Mouse (Mus musculus) CD4-positive helper T cell, adult 2 months (primary cell): ENCODE results near the gene Pom121l2.
A peak's percentile ranks its signal among the peaks of the same experiment; 100 is the strongest.

Source experiments
- DNase-seq: peaks from one replicate; pipeline ENCODE4 v3.0.0-alpha.2; 2012; ENCODE audit warnings: low read depth, missing footprints, low spot score

Pom121l2 gene

DNA sequence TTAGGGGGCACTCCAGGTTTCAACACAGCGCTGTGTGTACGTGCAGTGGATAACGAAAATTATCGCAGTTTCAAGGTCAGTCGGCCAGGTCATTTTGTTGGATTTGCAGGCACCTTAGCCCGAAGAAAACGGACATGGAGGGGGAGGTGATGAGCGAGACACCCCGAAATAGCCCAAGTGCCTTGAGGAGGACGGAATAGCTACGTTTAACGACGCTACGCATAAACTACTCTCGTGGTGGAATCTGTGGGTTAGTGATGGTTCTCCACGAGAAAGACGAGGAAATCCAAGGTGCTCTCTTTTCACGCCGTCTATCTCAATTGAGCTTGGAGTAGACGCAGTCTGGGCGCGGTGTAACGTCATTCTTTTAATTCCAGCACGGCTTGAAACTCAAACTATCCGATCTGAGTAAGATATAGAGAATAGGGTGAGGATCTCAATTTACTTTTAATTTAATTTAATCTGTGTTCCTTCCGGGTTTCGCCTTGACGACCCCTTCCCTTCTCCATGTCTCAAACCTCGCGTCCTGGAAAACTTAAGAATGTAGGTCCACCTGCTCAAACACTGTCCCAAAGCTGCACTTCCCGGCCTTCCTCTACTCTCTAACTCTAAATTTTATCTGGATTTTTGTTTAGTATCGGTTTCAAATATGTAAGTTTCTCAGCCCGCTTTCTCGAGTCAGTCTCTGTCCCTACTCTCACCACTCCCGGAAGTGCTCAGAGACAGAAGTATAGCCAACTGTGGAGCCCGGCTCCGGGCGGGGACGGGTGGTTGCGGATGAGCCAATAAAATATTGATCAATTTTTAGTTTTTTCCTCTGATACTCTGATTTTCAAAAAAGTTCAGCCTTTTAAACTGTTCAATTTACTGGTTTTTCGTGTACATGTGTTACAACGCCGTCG is 39.2 kb downstream of the Pom121l2 start:
- DNase-seq = peak; percentile 62

DNA sequence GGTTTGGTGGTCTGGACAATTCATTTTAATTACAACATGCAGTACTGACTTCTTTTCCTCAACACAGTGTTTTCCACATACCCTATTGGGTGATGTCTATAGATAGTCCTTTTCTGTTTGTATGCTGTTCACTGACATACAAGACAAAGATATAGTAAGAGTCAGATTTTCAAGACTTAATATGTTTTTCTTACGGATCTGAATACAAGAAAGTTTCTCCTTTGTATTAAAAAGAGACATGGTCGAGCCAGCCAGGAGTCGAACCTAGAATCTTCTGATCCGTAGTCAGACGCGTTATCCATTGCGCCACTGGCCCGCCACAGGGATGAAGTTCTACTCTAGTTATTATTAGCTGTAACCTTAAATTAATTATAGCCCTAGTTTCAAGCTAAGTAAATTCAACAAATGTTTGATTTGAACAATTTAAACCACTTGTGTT is 39.9 kb downstream of the Pom121l2 start:
- DNase-seq = peak; percentile 57

DNA sequence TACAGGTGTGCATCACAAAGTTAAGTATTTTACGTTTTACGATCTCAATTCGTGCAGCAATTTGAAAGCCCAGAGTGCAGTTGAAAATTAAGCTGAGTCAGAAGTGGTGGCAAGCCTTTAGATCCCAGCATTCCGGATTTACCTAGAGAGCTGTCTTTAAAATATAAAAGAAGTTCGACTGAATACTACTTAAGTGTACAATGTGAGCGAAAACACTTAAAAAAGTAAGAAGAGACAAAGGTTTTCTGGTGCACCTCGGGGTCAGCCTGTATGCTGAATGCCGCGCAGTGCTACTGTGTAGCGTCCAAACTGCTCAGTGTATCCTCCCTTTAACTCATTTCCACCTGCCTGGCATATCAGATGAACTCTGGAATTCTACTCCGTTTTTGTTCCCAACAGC is 40.6 kb downstream of the Pom121l2 start:
- peak; percentile 27 for DNase-seq

DNA sequence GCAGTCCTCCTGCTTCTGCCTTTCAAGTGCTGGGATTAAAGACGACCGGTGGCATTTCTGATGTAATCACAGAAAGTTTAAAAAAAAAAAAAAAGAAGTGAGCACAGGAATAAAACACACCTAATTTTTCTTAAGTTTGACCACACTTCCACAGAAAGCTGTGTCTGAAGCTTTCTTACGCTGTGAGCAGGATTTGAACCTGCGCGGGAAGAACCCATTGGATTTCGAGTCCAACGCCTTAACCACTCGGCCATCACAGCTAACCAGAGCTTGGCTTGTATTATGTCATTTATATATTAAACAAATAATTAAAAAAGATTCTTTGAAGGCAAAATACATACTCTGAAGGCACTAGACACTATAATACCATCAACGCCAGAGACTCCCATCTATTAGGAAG is 41.2 kb downstream of the Pom121l2 start:
- DNase-seq = peak; percentile 85

DNA sequence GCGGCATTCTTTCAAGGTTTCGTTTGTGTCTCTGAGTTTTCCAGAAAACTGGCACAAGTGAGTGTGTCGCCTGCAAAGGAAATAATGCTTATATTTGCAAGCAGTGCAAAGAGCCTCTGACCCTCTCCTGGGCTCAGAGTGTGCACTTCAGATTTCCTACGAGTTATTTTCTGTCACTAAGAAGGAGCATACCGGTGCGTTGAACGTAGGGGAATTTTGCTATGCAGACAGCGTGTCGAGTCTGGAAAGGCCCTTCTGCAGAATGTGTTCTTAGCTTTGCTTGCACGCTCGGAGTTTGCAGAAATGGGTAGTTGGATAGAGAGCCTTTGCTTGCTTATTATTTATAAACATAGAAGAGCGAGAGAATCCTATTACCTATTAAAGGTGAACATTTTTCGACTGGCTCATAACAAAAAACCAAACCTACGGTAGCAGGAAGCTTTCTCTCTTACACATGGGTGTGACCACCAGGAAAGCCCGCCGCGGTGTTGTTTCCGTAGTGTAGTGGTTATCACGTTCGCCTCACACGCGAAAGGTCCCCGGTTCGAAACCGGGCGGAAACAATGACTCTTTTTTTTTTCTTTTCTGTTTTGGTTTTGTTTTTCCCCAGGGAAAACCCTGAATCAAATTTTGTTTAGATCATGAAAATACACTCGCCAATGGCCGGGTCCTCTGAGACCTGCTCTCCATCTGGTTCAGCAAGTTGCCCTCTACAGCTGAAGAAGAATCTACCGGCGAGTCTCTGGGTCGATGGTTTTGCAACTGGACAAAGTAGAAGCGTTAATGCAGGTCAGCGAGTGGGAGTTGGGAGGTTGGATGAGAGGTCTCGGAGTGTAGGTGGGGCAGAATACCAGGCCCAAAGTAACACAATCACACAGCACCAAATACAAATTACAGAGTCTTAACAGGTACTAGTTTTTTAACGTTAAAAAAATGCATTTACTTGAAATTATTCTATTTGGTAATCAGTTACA is 45.4 kb downstream of the Pom121l2 start:
- peak; percentile 86 for DNase-seq

DNA sequence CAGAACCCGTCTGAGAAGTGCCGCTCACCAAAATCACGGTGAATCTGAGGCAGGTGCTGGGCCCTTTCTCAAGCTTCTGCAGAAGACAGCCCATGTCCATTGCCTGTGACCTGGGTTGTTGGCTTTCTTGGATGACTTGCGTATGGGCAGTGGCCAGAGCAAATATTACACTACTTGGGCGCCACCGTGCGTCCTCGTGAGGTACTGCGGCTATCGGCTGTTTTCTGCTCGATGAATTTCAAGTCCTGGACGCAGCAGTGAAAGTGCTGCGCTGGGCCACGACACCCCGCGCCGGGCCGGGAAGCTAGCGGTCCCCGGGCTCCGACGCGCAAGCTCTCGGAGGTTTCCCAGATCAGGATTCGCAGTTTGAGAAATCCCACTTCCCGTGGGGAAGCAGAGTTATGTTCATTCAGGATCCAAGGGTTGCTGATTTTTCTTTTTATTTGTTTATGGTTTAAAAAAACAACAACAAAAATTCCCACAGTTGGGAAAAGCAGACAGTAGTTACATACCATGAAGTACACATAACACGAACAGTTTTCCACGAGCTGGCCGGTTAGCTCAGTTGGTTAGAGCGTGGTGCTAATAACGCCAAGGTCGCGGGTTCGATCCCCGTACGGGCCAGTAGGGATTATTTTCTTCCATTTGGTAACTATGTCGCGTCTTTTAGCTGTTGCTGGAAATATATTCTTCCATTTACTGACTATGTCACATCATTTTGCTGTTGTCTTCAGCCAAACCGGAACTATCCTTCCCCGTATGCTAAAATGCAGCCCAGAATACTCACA is 47.9 kb downstream of the Pom121l2 start:
- peak; percentile 90 for DNase-seq

DNA sequence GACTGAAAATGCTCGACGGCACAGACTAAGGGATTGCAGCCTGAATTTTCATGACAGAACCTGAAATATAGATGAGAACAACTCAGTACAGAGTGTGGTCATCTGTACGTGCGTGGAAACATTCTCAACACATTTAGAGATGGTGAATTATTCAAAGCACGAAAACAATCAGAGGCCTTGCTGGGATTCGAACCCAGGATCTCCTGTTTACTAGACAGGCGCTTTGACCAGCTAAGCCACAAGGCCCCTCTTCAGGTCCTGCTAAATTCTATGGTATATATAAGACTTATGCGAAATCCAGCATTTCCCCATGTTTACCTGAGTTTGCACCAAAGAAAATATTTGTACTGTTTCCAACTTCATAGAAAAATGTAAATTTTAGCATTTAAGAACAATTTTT is 48.9 kb downstream of the Pom121l2 start:
- no peak for DNase-seq

DNA sequence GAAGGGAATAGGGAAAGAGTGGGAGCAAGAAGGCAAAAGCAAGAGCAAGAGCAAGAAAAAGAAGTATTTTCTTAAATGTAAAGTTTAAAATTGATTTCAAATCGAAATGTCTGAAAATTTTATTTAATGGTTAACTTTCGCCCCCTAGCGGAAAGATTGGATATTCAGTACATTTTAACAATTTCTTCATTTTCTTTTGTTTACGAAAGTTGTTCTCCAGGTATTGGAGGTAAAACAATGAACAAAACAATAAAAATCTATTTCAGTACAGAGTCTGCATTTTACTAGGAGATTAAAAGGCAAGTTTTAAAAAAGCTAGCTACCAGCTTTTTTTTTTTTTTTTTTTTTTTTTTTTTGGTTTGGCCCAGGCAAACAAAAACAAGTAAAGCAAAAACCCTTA is 49.5 kb downstream of the Pom121l2 start:
- DNase-seq = peak; percentile 69

DNA sequence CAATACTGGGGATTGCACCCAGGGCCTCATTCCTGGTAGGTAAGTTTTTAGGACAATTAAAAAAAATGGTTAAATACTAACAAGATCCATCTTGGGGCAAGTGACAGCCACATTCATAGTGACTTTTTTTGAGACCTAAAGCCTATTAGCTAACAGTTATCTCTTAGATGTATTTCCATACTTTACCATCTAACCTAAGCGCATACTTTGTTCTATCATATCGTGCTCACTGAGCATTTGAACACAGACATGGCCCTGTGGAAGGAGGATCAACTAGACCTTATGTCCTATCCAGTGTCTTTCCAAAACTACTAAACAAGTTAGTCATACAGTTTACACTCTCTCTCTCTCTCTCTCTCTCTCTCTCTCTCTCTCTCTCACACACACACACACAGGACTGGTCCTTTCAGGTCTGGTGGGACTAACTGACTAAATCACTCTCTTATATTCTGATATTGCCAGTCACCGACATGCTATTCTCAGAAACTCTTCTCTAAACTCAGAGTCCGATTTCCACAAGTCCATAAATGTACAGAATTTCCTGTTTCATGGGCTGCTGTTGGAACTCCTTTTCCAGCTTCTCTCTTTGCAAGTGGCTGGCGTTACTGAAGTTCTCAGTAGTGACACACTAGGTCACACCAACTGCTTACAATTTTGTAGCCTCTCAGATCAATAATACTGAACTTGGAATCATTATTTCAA is 52.9 kb downstream of the Pom121l2 start:
- no peak for DNase-seq

DNA sequence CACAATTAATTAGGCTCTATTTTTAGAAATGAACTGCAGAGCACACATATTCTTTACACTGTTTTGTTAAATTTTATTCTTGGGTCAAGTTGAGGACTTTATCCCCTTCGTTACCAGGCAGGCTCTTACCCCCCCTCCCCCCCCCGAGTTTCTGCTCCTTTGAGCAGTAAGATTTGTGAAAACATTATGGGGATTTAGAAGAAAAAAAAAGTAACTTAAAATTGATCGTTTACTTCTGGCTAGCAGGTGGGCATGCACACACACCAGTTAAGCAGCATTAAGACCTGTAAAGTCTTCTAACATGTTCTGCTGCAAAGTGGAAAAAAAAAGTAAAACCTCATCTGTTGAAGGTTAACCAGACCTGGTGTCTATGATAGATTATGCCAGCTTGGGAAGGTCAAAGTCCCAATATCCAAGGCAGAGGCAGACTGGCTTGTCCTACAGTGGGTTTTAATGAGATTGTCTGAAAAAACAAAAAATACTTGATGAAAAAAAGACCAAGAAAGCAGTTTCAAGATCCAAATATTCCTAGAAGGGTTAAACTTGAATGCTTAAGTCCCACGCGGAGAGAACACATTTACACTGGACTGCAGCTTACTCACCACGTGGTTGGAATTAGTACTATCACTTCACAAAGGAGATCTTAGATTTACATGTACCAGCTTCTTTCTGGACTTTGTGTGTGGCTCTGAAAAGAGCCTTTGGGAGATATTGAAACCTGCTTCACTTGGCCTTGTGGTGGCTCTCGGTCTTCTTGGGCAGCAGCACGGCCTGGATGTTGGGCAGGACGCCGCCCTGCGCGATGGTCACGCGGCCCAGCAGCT is 53.7 kb downstream of the Pom121l2 start:
- no peak for DNase-seq

DNA sequence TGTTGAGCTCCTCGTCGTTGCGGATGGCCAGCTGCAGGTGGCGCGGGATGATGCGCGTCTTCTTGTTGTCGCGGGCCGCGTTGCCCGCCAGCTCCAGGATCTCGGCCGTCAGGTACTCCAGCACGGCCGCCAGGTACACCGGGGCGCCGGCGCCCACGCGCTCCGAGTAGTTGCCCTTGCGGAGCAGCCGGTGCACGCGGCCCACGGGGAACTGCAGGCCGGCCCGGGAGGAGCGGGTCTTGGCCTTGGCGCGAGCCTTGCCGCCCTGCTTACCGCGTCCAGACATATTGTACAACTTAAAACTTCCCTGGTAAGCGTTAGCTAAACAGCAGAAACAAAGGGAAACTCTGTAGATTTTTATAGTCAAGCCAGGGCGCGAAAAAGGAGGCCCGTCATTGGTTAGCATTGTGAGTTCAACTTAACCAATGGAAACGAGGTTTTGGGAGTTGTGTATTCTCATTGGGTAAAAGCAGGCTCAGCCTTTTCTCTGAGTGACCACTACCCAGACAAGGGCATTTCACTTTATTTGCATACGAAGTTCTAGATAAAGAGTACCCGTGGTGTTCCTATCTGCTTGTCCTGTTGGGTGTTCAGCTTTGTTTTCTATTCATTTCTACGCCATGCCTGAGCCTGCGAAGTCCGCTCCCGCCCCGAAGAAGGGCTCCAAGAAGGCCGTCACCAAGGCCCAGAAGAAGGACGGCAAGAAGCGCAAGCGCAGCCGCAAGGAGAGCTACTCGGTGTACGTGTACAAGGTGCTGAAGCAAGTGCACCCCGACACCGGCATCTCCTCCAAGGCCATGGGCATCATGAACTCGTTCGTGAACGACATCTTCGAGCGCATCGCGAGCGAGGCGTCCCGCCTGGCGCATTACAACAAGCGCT is 54.5 kb downstream of the Pom121l2 start, which contains the start of the genes Hist1h2ah and Hist1h2bk:
Gene Hist1h2ah (minus strand): TSS at position 302 of the 882 bp plus-strand sequence.
Gene Hist1h2bk (plus strand): TSS at position 604 of the 882 bp plus-strand sequence.
- peak; percentile 90 for DNase-seq

DNA sequence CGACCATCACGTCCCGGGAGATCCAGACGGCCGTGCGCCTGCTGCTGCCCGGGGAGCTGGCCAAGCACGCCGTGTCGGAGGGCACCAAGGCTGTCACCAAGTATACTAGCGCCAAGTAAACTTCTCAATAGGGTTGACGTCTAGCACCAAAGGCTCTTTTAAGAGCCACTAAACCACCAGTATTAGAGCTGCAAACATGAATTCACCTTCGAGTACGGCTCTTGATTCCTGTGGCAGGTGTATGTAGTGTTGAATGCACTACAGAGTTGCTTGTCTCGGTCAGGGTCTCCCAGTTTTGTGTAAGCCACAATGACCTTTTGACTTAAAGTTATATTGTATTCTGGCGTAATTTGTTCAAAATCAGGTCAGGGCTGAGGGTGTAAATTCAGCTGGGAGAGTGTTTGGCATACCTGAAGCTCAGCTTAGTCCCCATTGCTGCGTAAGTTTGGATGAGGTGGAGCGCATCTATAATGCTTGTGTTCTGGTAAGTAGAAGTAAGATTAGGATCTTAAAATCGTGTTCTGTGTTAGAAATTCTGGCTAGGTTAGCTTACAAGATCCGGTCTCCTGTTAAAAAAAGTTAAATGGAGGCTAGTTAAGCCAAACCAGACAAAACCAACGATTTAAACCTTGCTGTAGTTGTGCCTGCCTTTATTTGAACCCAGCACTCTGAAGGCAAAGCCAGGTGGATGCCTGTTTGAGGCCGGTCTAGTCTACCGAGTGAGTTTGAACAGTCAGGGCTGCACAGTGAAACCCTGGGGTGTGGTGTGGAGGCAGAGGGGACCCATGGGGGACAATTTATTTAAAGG is 55.4 kb downstream of the Pom121l2 start:
- DNase-seq = peak; percentile 42

DNA sequence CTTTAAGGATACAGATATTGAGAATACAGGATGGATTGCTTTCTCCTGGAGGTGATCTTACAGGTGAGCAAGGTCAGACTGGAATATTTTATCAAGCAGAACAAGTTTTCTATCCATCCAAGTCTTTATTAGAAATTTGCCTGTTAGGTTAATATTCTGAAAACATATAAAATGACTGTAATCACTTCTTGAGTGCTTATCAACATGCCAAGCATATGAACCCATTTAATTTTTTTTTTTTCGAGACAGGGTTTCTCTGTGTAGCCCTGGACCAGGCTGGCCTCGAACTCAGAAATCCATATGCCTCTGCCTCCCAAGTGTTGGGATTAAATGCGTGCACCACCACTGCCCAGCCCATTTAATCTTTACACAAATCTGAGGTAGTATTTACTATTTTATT is 56.0 kb downstream of the Pom121l2 start:
- no peak for DNase-seq

DNA sequence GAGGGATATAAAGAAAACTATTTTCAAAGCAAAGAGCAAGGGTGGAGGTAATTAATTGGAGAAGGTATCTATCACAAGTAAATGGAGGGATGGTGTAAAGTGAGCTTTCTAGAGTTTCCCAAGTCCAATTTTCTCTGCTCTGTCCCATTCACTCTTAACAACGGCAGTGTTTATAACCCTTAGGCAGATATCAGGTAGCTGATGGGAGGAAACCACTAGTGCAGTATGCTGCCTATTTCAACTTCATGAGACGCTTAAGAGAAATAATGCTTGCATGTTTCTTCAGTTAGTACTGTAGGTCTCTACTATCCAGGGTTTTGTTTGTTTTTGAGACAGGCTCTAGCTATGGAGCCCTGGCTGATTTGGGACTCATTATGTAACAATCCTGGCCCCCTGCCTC is 56.4 kb downstream of the Pom121l2 start:
- DNase-seq = no peak
